Comparison of ENCODE assay signal across 19 mouse cellular contexts in the genomic region with DNA sequence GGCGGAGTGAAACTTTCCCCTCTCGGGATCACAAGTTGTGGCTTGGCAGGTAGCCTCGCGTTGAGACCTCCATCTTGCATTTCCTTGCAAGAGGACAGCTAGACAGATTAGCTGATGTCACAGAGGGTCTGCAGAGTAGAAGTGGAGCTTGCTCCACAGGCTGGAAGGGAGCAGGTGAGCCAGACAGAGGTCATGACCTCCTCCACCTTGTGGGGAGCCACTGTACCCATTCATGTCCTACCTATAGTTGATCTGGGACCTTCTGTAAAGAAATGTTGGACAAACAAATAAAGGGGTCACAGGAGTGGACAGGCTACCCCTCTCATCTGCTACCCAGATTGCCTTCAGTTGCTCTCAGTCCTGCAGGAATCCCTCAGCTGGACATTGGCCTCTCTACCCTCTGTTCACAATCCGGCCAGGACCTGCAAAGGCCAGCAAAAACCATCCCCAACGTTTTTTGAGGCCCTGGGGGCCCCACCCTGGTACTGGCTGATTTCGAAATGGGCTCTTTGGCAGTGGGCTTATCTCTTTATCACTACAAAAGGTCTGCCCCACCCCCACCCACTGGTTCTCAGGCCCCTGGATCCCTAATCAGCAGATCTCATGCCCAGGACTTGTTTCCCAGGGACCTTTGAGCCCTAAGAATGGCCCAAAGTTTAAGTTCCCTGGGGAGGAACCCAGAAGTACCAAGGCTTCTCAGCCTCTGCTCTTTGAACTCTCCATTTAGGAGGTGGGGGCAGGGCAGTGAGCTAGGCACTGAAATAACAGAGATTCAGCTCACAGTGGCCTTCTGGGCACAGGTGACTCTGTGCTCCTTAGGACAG. TPM values are rescaled to one million over a fixed set of nuclear protein-coding genes. Genes with fewer than 3 reads are reported as not detected.
DNase-seq lines count a peak whose midpoint lies in the region; ATAC-seq and TF ChIP-seq lines count a peak whose summit lies in the region.
"Had no signal": no experiment of that assay in that cellular context is flagged by ENCODE, and none has a peak within 500 bp of the region (broad histone marks: within the 10 kb centered on the region; RNA-seq: fewer than 3 reads in every experiment).

No protein-coding gene starts in this region.

- peak overlapping the region; percentile 86 for H3K27ac ChIP-seq in heart, adult 2 months
- H3K27ac ChIP-seq in intestine, embryonic 16.5 days (ENCODE audit: low read length) = peak overlapping the region; percentile 50
- H3K27ac ChIP-seq in liver, embryonic 16.5 days (ENCODE audit: low read length) = 0 out of 2 replicates have a peak overlapping the region, but pooled peaks have one; percentile 8
- no peak overlapping the region for H3K27ac ChIP-seq in neural tube, embryonic 15.5 days (replicated peaks)

- no peaks in the 10 kb centered on the region for H3K9me3 ChIP-seq in intestine, embryonic 16.5 days (ENCODE audit: control insufficient read depth, low read length)
- no peaks in the 10 kb centered on the region for H3K9me3 ChIP-seq in liver, embryonic 16.5 days (replicated peaks; ENCODE audit: control insufficient read depth, low read length)
- no peaks in the 10 kb centered on the region for H3K9me3 ChIP-seq in neural tube, embryonic 15.5 days (replicated peaks)
- H3K9me3 ChIP-seq: G1E had no signal

- no peak for TF ChIP-seq CTCF in heart, adult 2 months (IDR thresholded peaks at IDR 0.05)

- TF ChIP-seq EP300 in heart, adult 2 months (IDR thresholded peaks at IDR 0.05; ENCODE audit: insufficient read depth, low read depth, low read length) = no peak

- WGBS in heart, adult 2 months = 74% methylated on average over 7 of the region's 7 CpGs
- 44% methylated on average over 7 of the region's 7 CpGs for WGBS in intestine, embryonic 16.5 days
- WGBS in liver, embryonic 16.5 days (ENCODE audit: insufficient replicate concordance) = 38% methylated on average over 7 of the region's 7 CpGs
- 68% methylated on average over 7 of the region's 7 CpGs for WGBS in neural tube, embryonic 15.5 days

- H3K27me3 ChIP-seq in heart, adult 2 months (ENCODE audit: control insufficient read depth, insufficient read depth, low read length) = no peaks in the 10 kb centered on the region
- H3K27me3 ChIP-seq in intestine, embryonic 16.5 days (replicated peaks; ENCODE audit: control insufficient read depth, insufficient read depth, low read length) = peaks cover 11% of the 10 kb centered on the region
- H3K27me3 ChIP-seq in liver, embryonic 16.5 days (ENCODE audit: control insufficient read depth, insufficient read depth, low read depth, low read length) = peaks cover 10% of the 10 kb centered on the region
- no peaks in the 10 kb centered on the region; the same call in 1 of the 2 replicates for H3K27me3 ChIP-seq in neural tube, embryonic 15.5 days (replicated peaks)

- DNase-seq in heart, adult 2 months = no peak
- no peak for DNase-seq in heart, adult 9 months (ENCODE audit: low spot score in 2 of 2)
- DNase-seq in kidney, postnatal 10 days = peak; percentile 67
- no peak for DNase-seq in cerebellum, postnatal 25 days
- no peak for DNase-seq in adrenal gland, postnatal 25 days
- DNase-seq: B cell, adult 2 months; cerebellum, adult 2 months; heart, adult 18-20 months; heart, postnatal 4 days; lung, adult 18-20 months had no signal

- H3K4me2 ChIP-seq in intestine, embryonic 16.5 days (ENCODE audit: low read depth, low read length) = peak overlapping the region; percentile 34
- no peak overlapping the region for H3K4me2 ChIP-seq in liver, embryonic 16.5 days (ENCODE audit: low read depth, low read length)
- H3K4me2 ChIP-seq in neural tube, embryonic 15.5 days = no peak overlapping the region

- H3K36me3 ChIP-seq in heart, adult 2 months (ENCODE audit: control insufficient read depth, insufficient read depth, low read length) = no peaks in the 10 kb centered on the region
- H3K36me3 ChIP-seq in intestine, embryonic 16.5 days (ENCODE audit: control insufficient read depth, insufficient read depth, low read length) = no peaks in the 10 kb centered on the region
- H3K36me3 ChIP-seq in liver, embryonic 16.5 days (ENCODE audit: control insufficient read depth, insufficient read depth) = no peaks in the 10 kb centered on the region
- H3K36me3 ChIP-seq in neural tube, embryonic 15.5 days = no peaks in the 10 kb centered on the region
- H3K36me3 ChIP-seq: G1E had no signal

- H3K4me3 ChIP-seq in heart, adult 2 months = no peak overlapping the region
- no peak overlapping the region for H3K4me3 ChIP-seq in intestine, embryonic 16.5 days (ENCODE audit: low read length)
- H3K4me3 ChIP-seq in liver, embryonic 16.5 days (ENCODE audit: low read depth, low read length) = no peak overlapping the region
- H3K4me3 ChIP-seq in neural tube, embryonic 15.5 days (replicated peaks) = no peak overlapping the region
- H3K4me3 ChIP-seq: erythroblast, embryonic 14.5 days; myocyte had no signal

- no peak overlapping the region for H3K9ac ChIP-seq in heart, adult 2 months (ENCODE audit: low read depth, low read length)
- no peak overlapping the region for H3K9ac ChIP-seq in intestine, embryonic 16.5 days (ENCODE audit: low read depth, low read length)
- 0 out of 2 replicates have a peak overlapping the region, but pooled peaks have one; percentile 6 for H3K9ac ChIP-seq in liver, embryonic 16.5 days (ENCODE audit: low read depth, low read length)
- H3K9ac ChIP-seq in neural tube, embryonic 15.5 days (replicated peaks) = no peak overlapping the region

- ATAC-seq in intestine, embryonic 16.5 days = peak; percentile 62
- ATAC-seq in liver, embryonic 16.5 days (ENCODE audit: low read depth) = peak; percentile 74
- ATAC-seq in neural tube, embryonic 15.5 days (ENCODE audit: low FRiP score) = no peak

- H3K4me1 ChIP-seq in heart, adult 2 months (ENCODE audit: control insufficient read depth, insufficient read depth, low read length) = peaks cover 28% of the 10 kb centered on the region
- H3K4me1 ChIP-seq in intestine, embryonic 16.5 days (ENCODE audit: control insufficient read depth, insufficient read depth, low read length) = peaks cover 71% of the 10 kb centered on the region
- H3K4me1 ChIP-seq in liver, embryonic 16.5 days (ENCODE audit: control insufficient read depth, low read depth, low read length) = peaks cover 35% of the 10 kb centered on the region
- peaks cover 52% of the 10 kb centered on the region for H3K4me1 ChIP-seq in neural tube, embryonic 15.5 days

- H3K79me2 ChIP-seq in heart, adult 2 months (replicated peaks; ENCODE audit: control insufficient read depth, insufficient read depth, low read length) = no peaks in the 10 kb centered on the region

- intact Hi-C loops in heart, adult 2 months (cut with DNase I) = no loop called here

- TF ChIP-seq POLR2A in heart, adult 2 months (IDR thresholded peaks at IDR 0.05; ENCODE audit: insufficient read depth, low read depth, low read length) = no peak

RNA-seq across cellular contexts. Expression of gene Nrarp, which starts 5.5 kb away (rescaled TPM):
- total RNA-seq in heart, adult 2 months (2021) = 1 to 10 TPM; 6.2 to 7.4 TPM
- 10.2 and 11.2 TPM in 2 replicates for polyA plus RNA-seq in heart, adult 2 months (2012; rRNA removed)
- polyA plus RNA-seq in intestine, embryonic 16.5 days (2015; fragmentation: Nextera tagmentation; extraction: Ambion mirVana) = 11.0 and 14.4 TPM in 2 replicates
- 1.1 and 1.3 TPM in 2 replicates for polyA plus RNA-seq in liver, embryonic 16.5 days (2015; fragmentation: Nextera tagmentation; extraction: Ambion mirVana)
- 15.0 and 16.8 TPM in 2 replicates for polyA plus RNA-seq in neural tube, embryonic 15.5 days (2015; fragmentation: Nextera tagmentation; extraction: Ambion mirVana)
- 2.2 and 4.0 TPM in 2 replicates for total RNA-seq in adrenal gland, postnatal 25 days (2021)
- polyA plus RNA-seq: G1E had no signal

RNA-seq across cellular contexts. Expression of gene Tor4a, which starts 21.6 kb away (rescaled TPM):
- total RNA-seq in heart, adult 2 months (2021) = 1 to 10 TPM; 4.3 to 4.9 TPM
- 6.8 and 9.4 TPM in 2 replicates for polyA plus RNA-seq in heart, adult 2 months (2012; rRNA removed)
- 23.0 and 23.4 TPM in 2 replicates for polyA plus RNA-seq in intestine, embryonic 16.5 days (2015; fragmentation: Nextera tagmentation; extraction: Ambion mirVana)
- 6.5 and 6.6 TPM in 2 replicates for polyA plus RNA-seq in liver, embryonic 16.5 days (2015; fragmentation: Nextera tagmentation; extraction: Ambion mirVana)
- 1.6 and 5.9 TPM in 2 replicates for polyA plus RNA-seq in neural tube, embryonic 15.5 days (2015; fragmentation: Nextera tagmentation; extraction: Ambion mirVana)
- total RNA-seq in adrenal gland, postnatal 25 days (2021) = 28.1 and 33.9 TPM in 2 replicates

RNA-seq across cellular contexts. Expression of gene Nelfb, which starts 36.2 kb away (rescaled TPM):
- total RNA-seq in heart, adult 2 months (2021) = 10 to 100 TPM; 37.4 TPM
- 47.0 and 86.7 TPM in 2 replicates for polyA plus RNA-seq in heart, adult 2 months (2012; rRNA removed)
- 99.9 and 102 TPM in 2 replicates for polyA plus RNA-seq in intestine, embryonic 16.5 days (2015; fragmentation: Nextera tagmentation; extraction: Ambion mirVana)
- 33.9 and 34.9 TPM in 2 replicates for polyA plus RNA-seq in liver, embryonic 16.5 days (2015; fragmentation: Nextera tagmentation; extraction: Ambion mirVana)
- polyA plus RNA-seq in neural tube, embryonic 15.5 days (2015; fragmentation: Nextera tagmentation; extraction: Ambion mirVana) = 101 and 105 TPM in 2 replicates
- total RNA-seq in adrenal gland, postnatal 25 days (2021) = 61.8 and 66.9 TPM in 2 replicates

RNA-seq across cellular contexts. Expression of gene Stpg3, which starts 39.4 kb away (rescaled TPM):
- total RNA-seq in heart, adult 2 months (2021) = not detected
- 0.20 TPM in 1 of 2 replicates, not detected in the other for polyA plus RNA-seq in heart, adult 2 months (2012; rRNA removed)
- polyA plus RNA-seq in intestine, embryonic 16.5 days (2015; fragmentation: Nextera tagmentation; extraction: Ambion mirVana) = not detected in 2 replicates
- polyA plus RNA-seq in liver, embryonic 16.5 days (2015; fragmentation: Nextera tagmentation; extraction: Ambion mirVana) = not detected in 2 replicates
- not detected in 2 replicates for polyA plus RNA-seq in neural tube, embryonic 15.5 days (2015; fragmentation: Nextera tagmentation; extraction: Ambion mirVana)
- not detected in 2 replicates for total RNA-seq in adrenal gland, postnatal 25 days (2021)
- total RNA-seq: G1E; heart, adult 18-20 months; heart, postnatal 4 days; left cerebral cortex, postnatal 10 days; megakaryocyte, adult 5-6 weeks had no signal
- polyA plus RNA-seq: cerebellum, adult 2 months; erythroblast, embryonic 14.5 days; G1E; myocyte had no signal

RNA-seq across cellular contexts. Expression of gene Fam166a, which starts 43.5 kb away (rescaled TPM):
- not detected for total RNA-seq in heart, adult 2 months (2021)
- polyA plus RNA-seq in heart, adult 2 months (2012; rRNA removed) = 0.21 TPM in 1 of 2 replicates, not detected in the other
- polyA plus RNA-seq in intestine, embryonic 16.5 days (2015; fragmentation: Nextera tagmentation; extraction: Ambion mirVana) = 0.12 and 0.62 TPM in 2 replicates
- not detected in 2 replicates for polyA plus RNA-seq in liver, embryonic 16.5 days (2015; fragmentation: Nextera tagmentation; extraction: Ambion mirVana)
- not detected in 2 replicates for polyA plus RNA-seq in neural tube, embryonic 15.5 days (2015; fragmentation: Nextera tagmentation; extraction: Ambion mirVana)
- 0.46 TPM in 1 of 2 replicates, not detected in the other for total RNA-seq in adrenal gland, postnatal 25 days (2021)
- total RNA-seq: G1E; heart, adult 18-20 months; heart, postnatal 4 days; left cerebral cortex, postnatal 10 days had no signal
- polyA plus RNA-seq: erythroblast, embryonic 14.5 days; G1E; stomach, embryonic 16.5 days had no signal
